Mouse (Mus musculus): Measurements from ENCODE around the gene Tuba3b. TPM values are rescaled to one million over a fixed set of nuclear protein-coding genes. Genes with fewer than 3 reads are reported as not detected.

The Tuba3b gene
- polyA plus RNA-seq, 1 experiment from 2014 or later, result 0.06 TPM

DNA sequence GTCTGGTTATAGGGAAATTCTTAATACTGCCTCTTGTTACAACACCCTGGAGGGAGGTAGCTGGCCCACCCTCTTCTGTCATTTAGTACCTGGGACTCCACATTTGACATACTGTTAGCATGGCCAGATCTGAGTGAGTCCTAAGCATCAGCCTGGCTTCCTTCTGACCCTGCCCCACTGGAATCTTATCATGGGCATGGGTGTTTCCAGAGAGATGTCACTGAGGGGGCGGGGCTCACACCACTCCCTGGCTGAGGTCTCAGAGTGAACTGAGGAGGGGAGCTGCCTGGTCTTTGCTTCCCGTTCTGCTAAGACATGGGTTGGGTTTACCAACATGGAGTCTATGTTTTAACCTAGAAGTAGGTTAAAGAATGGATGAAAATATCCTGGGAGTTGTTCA lies 36.4 kb downstream of the Tuba3b start:
- Histone ChIP-seq H3K27ac (replicated peaks) (no peak overlapping the region), H3K4me1 (replicated peaks) (no peaks in the 10 kb centered on the region), H3K4me2 (no peak overlapping the region), H3K9me3 (replicated peaks) (no peaks in the 10 kb centered on the region), H3K27me3 (no peaks in the 10 kb centered on the region), H3K4me3 (replicated peaks) (no peak overlapping the region), H3K36me3 (replicated peaks) (no peaks in the 10 kb centered on the region), H3K9ac (no peak overlapping the region)
- ATAC-seq (ENCODE audit: insufficient read depth), result no peak
- WGBS (ENCODE audit: insufficient replicate concordance), result 48% methylated on average over 2 of the region's 2 CpGs

DNA sequence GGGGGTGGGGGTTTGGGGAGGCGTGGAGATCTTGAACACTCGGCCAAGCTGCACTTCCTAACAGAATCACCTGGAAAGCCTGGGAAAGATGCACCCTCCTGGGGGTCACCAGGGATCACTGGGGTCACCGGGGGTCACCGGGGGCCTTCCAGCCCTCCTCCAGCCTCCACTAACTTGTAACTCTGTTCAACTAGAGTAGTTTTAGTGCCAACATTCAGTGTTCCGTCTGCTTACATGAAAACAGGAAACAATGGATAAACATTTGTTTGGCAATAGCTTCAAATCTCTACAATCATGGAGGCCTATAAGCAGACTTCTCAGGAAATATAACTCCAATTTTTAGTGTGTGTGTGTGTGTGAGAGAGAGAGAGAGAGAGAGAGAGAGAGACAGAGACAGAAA lies 37.4 kb downstream of the Tuba3b start:
- Histone ChIP-seq H3K4me2 (no peak overlapping the region), H3K36me3 (replicated peaks) (no peaks in the 10 kb centered on the region), H3K4me1 (replicated peaks) (no peaks in the 10 kb centered on the region), H3K4me3 (replicated peaks) (no peak overlapping the region), H3K27ac (replicated peaks) (no peak overlapping the region), H3K9ac (no peak overlapping the region), H3K9me3 (replicated peaks) (no peaks in the 10 kb centered on the region), H3K27me3 (no peaks in the 10 kb centered on the region)
- no peak for ATAC-seq (ENCODE audit: insufficient read depth)
- 63% methylated on average over 4 of the region's 5 CpGs for WGBS (ENCODE audit: insufficient replicate concordance)

DNA sequence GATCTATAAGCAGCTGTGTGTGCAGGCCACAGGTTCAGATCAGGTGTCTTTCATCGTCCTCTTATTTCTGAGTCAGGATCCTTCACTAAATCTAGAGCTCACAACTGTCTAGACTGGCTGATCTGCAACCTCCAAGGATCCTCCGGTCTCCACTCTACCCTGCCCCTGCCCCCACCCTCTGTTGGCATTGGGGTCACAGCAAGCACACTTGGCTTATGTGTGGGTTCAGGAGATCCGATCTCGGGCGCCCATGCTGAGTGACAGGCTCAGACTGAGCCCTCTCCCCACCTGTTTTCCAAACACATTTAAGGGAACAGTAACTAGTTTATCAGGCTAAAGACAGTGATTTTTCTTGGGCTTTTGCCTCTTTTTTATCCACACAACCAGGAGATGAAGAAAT lies 38.1 kb downstream of the Tuba3b start:
- WGBS (ENCODE audit: insufficient replicate concordance), result 78% methylated on average over 5 of the region's 5 CpGs
- no peaks in the 10 kb centered on the region for H3K4me1 ChIP-seq (replicated peaks)
- no peaks in the 10 kb centered on the region for H3K9me3 ChIP-seq (replicated peaks)

DNA sequence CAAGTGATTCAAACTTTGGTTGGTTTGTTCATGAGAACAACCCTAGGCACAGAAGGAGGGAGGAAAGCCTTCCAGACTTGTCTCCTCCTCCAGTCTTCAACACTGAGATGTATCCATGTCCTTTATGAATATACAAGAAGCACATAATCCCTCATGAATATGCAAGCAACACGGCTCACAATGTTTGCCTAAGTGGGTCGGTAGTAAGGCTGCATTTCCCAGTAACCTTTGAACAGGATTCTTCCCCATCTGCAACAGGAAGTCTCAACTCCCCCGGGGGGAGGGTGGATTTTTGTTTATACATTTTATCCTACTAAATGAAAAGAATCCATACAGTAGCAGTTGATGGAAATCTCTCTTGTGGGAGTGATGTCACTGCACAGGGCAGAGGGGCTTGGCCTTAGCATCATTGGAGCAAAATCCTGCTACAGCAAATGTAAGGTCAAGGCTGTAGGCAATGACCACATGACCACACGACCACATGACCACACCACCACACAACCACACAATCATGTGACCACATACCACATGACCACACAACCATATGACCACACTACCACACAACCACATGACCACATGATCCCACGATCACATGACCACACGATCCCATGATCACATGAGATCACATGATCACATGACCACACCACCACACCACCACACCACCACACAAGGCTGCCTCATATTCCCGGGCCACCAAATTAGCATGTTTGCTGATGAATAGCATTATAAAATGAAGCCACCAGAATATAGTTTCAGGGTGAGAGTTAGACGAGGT lies 38.7 kb downstream of the Tuba3b start:
- ATAC-seq (ENCODE audit: insufficient read depth), result no peak
- H3K27me3 ChIP-seq, result no peaks in the 10 kb centered on the region
- H3K36me3 ChIP-seq (replicated peaks), result no peaks in the 10 kb centered on the region
- no peak overlapping the region for H3K27ac ChIP-seq (replicated peaks)
- no peak overlapping the region for H3K4me3 ChIP-seq (replicated peaks)
- WGBS (ENCODE audit: insufficient replicate concordance), result 54% methylated on average over 8 of the region's 8 CpGs
- H3K4me2 ChIP-seq, result no peak overlapping the region
- no peak overlapping the region for H3K9ac ChIP-seq
- no peaks in the 10 kb centered on the region for H3K9me3 ChIP-seq (replicated peaks)
- H3K4me1 ChIP-seq (replicated peaks), result no peaks in the 10 kb centered on the region

More for the DNA sequence above, 38.1 kb downstream of the Tuba3b start:
- Histone ChIP-seq H3K4me2 (no peak overlapping the region), H3K36me3 (replicated peaks) (no peaks in the 10 kb centered on the region), H3K9ac (no peak overlapping the region), H3K4me3 (replicated peaks) (no peak overlapping the region), H3K27ac (replicated peaks) (no peak overlapping the region), H3K27me3 (no peaks in the 10 kb centered on the region)
- no peak for ATAC-seq (ENCODE audit: insufficient read depth)

DNA sequence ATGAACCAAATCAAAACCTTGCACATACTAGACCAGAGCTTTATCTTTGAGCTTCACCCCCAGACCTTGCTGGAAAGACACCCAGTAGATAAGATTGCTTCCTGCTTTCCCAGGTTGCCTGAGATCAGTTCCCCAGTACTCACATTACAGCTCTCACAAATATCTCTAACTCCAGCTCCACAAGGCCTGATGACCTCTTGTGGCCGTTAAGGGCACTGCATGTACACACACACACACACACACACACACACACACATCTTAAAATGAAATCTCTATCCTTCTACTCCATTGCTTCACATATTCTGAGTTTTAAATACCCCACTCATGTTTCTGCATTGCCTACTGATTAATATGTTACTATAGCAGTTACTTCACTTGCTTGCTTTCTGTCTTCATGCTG lies 40.1 kb downstream of the Tuba3b start:
- Histone ChIP-seq H3K36me3 (replicated peaks) (no peaks in the 10 kb centered on the region), H3K9me3 (replicated peaks) (no peaks in the 10 kb centered on the region), H3K9ac (no peak overlapping the region), H3K27me3 (no peaks in the 10 kb centered on the region), H3K27ac (replicated peaks) (no peak overlapping the region), H3K4me2 (no peak overlapping the region), H3K4me3 (replicated peaks) (no peak overlapping the region), H3K4me1 (replicated peaks) (no peaks in the 10 kb centered on the region)
- no peak for ATAC-seq (ENCODE audit: insufficient read depth)
- WGBS (ENCODE audit: insufficient replicate concordance), result 52% methylated on average over 1 of the region's 1 CpGs

DNA sequence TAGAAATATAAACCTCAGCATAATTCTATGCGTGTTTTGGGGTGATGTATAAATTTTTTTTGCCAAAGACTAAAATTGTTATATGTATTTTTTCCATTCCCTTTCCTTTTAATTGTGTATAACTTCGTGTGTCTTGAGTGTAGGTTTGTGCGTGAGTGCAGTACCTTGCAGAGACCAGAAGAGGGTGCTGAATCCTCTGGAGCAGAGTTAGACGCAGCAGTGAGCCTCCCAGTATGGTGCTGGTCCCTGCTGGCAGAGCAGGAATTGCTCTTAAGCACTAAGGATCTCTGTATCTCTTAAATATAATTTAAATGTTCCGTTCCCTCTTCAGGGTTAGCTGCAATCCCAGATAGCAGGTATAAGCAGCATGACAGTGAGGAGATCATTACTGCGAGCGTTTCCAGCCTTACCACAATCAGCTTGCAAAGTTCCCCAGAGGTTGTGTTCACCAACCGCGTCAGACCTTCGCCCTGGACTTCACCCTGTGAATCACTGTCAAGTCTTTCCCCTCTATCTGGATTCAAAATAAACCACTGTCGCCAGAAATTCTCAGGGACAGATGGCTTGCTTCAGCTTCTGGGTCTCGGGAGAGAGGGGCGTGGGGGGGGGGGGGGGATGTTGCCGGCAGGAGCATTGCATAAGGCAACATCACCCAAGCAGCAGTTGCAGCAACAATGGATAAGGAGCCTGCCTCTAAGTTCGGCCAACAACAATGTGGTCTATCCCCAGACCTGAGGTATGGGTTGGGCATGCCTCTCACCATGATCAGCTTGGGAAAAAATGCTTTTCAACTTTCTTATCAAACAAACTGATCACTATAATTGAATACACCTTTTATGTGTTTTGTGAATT lies 41.4 kb downstream of the Tuba3b start:
- Histone ChIP-seq H3K4me1 (replicated peaks) (no peaks in the 10 kb centered on the region), H3K36me3 (replicated peaks) (no peaks in the 10 kb centered on the region), H3K4me2 (no peak overlapping the region), H3K4me3 (replicated peaks) (no peak overlapping the region), H3K27me3 (no peaks in the 10 kb centered on the region), H3K27ac (replicated peaks) (no peak overlapping the region), H3K9ac (no peak overlapping the region), H3K9me3 (replicated peaks) (no peaks in the 10 kb centered on the region)
- WGBS (ENCODE audit: insufficient replicate concordance), result 70% methylated on average over 15 of the region's 15 CpGs
- no peak for ATAC-seq (ENCODE audit: insufficient read depth)

DNA sequence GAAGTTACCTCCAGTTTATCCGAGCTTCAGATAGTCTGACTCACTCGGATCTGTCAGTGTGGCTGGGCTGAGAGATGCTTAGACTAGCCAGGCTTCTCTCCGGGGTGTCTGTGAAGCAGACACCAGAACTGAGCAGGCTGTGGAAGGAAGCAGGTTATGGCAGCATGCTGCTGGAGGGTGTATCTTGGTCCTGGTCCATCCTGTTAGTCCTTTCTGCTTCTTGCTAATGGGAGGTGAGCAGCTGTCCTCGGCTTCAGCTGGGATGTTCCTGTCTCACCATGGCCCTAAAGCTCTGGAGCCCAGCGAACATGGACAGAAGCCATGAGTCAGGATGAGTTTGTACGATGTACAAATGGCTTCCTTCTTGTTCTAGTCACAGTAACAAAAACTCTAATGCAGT lies 43.6 kb downstream of the Tuba3b start:
- no peaks in the 10 kb centered on the region for H3K4me1 ChIP-seq (replicated peaks)
- H3K4me2 ChIP-seq, result no peak overlapping the region
- H3K27me3 ChIP-seq, result no peaks in the 10 kb centered on the region
- no peak overlapping the region for H3K4me3 ChIP-seq (replicated peaks)
- no peak overlapping the region for H3K9ac ChIP-seq
- H3K36me3 ChIP-seq (replicated peaks), result no peaks in the 10 kb centered on the region
- 57% methylated on average over 6 of the region's 6 CpGs for WGBS (ENCODE audit: insufficient replicate concordance)
- H3K9me3 ChIP-seq (replicated peaks), result no peaks in the 10 kb centered on the region
- no peak overlapping the region for H3K27ac ChIP-seq (replicated peaks)
- no peak for ATAC-seq (ENCODE audit: insufficient read depth)

DNA sequence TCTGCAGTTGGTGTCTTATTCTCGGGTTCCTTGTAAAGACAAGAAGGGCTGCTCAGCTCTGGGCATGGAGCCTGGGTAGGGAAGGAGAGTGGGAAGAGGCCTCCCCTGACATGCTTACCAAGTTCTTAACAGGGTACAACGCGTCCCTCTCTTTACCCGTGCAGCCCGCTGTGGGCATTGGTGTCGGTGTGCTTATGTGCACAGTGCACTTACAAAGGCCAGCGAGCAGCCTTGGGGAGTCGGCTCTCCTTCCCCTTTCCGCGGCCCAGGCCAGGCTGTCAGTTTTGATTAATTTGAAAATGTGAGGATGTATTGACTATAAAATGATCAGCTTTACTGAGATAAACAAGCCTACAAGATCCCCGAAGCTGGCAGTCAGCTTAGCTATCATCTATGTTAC lies 45.4 kb downstream of the Tuba3b start:
- no peaks in the 10 kb centered on the region for H3K36me3 ChIP-seq (replicated peaks)
- H3K4me3 ChIP-seq (replicated peaks), result no peak overlapping the region
- 40% methylated on average over 11 of the region's 11 CpGs for WGBS (ENCODE audit: insufficient replicate concordance)
- ATAC-seq (ENCODE audit: insufficient read depth), result no peak
- no peaks in the 10 kb centered on the region for H3K4me1 ChIP-seq (replicated peaks)
- no peaks in the 10 kb centered on the region for H3K9me3 ChIP-seq (replicated peaks)
- no peak overlapping the region for H3K27ac ChIP-seq (replicated peaks)
- H3K9ac ChIP-seq, result no peak overlapping the region
- H3K4me2 ChIP-seq, result no peak overlapping the region
- no peaks in the 10 kb centered on the region for H3K27me3 ChIP-seq

DNA sequence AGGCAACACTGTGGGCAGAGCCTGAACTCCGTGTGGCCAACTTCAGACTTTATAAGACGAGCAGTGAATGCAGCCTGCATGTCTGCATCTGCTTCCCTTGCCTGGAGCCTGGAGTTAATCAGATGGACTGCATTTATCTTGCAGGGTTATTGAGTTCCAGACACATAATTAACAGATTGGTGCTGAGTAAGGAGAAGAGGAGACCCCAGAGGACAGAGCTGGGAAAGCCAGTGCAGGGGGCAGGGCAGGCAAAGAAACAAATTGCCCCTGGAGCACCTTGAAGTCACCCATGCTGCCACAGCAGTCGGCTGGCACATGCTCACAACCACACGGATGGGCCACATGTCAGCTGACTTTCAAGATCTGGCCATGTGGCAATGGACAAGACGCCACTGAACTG lies 48.7 kb downstream of the Tuba3b start:
- H3K9ac ChIP-seq, result no peak overlapping the region
- H3K4me1 ChIP-seq (replicated peaks), result no peaks in the 10 kb centered on the region
- no peak for ATAC-seq (ENCODE audit: insufficient read depth)
- no peaks in the 10 kb centered on the region for H3K27me3 ChIP-seq
- no peak overlapping the region for H3K4me3 ChIP-seq (replicated peaks)
- H3K36me3 ChIP-seq (replicated peaks), result no peaks in the 10 kb centered on the region
- no peak overlapping the region for H3K27ac ChIP-seq (replicated peaks)
- H3K4me2 ChIP-seq, result no peak overlapping the region
- no peaks in the 10 kb centered on the region for H3K9me3 ChIP-seq (replicated peaks)
- 50% methylated on average over 5 of the region's 5 CpGs for WGBS (ENCODE audit: insufficient replicate concordance)

DNA sequence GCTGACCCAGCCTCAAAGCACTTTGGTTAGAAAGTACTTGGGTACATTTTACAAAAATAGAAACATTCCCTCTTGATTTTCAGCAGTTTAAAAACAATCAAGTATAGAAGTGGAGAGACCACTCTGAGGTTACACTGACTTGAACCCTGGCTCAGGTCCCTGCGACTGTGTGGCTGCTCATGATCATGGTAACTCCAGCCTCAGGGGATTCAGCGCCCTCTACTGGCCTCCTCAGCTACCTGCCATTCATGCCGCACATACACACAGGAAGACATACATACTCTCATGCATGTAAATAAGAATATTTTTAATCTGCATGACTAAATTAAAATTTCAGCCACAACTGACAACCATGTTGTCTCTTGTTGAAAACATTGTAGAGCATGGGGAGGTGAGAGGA lies 50.2 kb downstream of the Tuba3b start:
- Histone ChIP-seq H3K4me2 (no peak overlapping the region), H3K9ac (no peak overlapping the region), H3K4me3 (replicated peaks) (no peak overlapping the region), H3K36me3 (replicated peaks) (no peaks in the 10 kb centered on the region), H3K27me3 (no peaks in the 10 kb centered on the region), H3K9me3 (replicated peaks) (no peaks in the 10 kb centered on the region), H3K4me1 (replicated peaks) (no peaks in the 10 kb centered on the region), H3K27ac (replicated peaks) (no peak overlapping the region)
- ATAC-seq (ENCODE audit: insufficient read depth), result no peak
- WGBS (ENCODE audit: insufficient replicate concordance), result 80% methylated on average over 3 of the region's 3 CpGs

DNA sequence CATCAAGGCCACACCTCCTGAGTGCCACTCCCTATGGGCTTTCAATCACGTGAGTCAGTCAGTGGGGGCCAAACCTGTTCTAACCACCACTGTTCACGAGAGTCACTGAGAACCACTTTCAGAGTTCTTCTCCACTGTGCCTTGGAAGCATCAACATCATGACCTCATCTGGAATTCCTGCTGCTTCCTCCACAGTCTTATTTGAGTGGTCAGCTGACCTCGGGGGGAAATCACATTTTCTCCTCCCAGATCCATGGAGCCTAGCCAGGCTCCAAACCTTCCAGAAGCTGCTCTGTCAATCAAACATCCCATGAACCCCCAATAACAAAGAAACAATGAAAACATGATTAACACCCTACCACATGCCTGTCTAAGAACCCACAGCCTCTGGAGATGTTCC lies 52.1 kb downstream of the Tuba3b start:
- Histone ChIP-seq H3K9me3 (replicated peaks) (no peaks in the 10 kb centered on the region), H3K27ac (replicated peaks) (no peak overlapping the region), H3K4me2 (no peak overlapping the region), H3K4me1 (replicated peaks) (no peaks in the 10 kb centered on the region), H3K36me3 (replicated peaks) (no peaks in the 10 kb centered on the region), H3K4me3 (replicated peaks) (no peak overlapping the region), H3K27me3 (no peaks in the 10 kb centered on the region), H3K9ac (no peak overlapping the region)
- ATAC-seq (ENCODE audit: insufficient read depth), result no peak
- WGBS (ENCODE audit: insufficient replicate concordance), result 34% methylated on average over 3 of the region's 3 CpGs
